Mouse (Mus musculus): Measurements from ENCODE around the gene Tapt1.

GRCm38 (mm10) chr5:44217685-44218041 lies 8.8 kb downstream of the Tapt1 start:
- TF ChIP-seq CTCF (IDR thresholded peaks at IDR 0.05; ENCODE audit: low read depth, low read length) (no peak), TAL1 (conservative IDR thresholded peaks at IDR 0.05; ENCODE audit: low read depth, low read length) (no peak), POLR2AphosphoS5 (IDR thresholded peaks at IDR 0.05; ENCODE audit: insufficient replicate concordance, low read depth, low read length) (no peak)

Data from G1E (cell line).